Mouse (Mus musculus) neural tube, embryonic 14.5 days (tissue): ENCODE results near the gene Ralgds. TPM values are rescaled to one million over a fixed set of nuclear protein-coding genes. Genes with fewer than 3 reads are reported as not detected.
"Not testable (repeated sequence)": the region's sequence is repeated elsewhere in the genome, so short reads cannot be mapped to it uniquely, and the experiment has no call there.

Experiments
- ATAC-seq: fragments of 200-750 bp; cut with Nextera tagmentation; 2 replicates; pipeline ENCODE4 v1.8.0; 2017; ENCODE audit warnings: low read depth, mild to moderate bottlenecking, moderate TSS enrichment, moderate library complexity
- H3K27ac ChIP-seq: fragments of 300-500 bp; sonication (generic); 2 replicates; pipeline ENCODE4 v1.5.1; 2014; ENCODE audit warnings: low read depth, mild to moderate bottlenecking, control low read depth, low read length, moderate library complexity, mixed read lengths
- H3K27me3 ChIP-seq: fragments of 300-500 bp; sonication (generic); 2 replicates; pipeline ENCODE4 v1.6.1; 2014; ENCODE audit warnings: low read length; ENCODE audit not compliant: control insufficient read depth, insufficient read depth
- H3K36me3 ChIP-seq: fragments of 300-500 bp; sonication (generic); 2 replicates; pipeline ENCODE4 v1.6.1; 2014; ENCODE audit warnings: low read length, mixed read lengths; ENCODE audit not compliant: control insufficient read depth, insufficient read depth
- H3K4me1 ChIP-seq: fragments of 300-500 bp; sonication (generic); 2 replicates; pipeline ENCODE4 v1.6.1; 2014; ENCODE audit warnings: low read length; ENCODE audit not compliant: control insufficient read depth, insufficient read depth
- H3K4me2 ChIP-seq: fragments of 300-500 bp; sonication (generic); 2 replicates; pipeline ENCODE4 v1.6.1; 2014; ENCODE audit warnings: mild to moderate bottlenecking, low read depth, low read length, control low read depth
- H3K4me3 ChIP-seq: fragments of 300-500 bp; sonication (generic); 2 replicates; pipeline ENCODE4 v1.5.1; 2014; ENCODE audit warnings: low read depth, low read length, control low read depth, mixed read lengths
- H3K9ac ChIP-seq: fragments of 300-500 bp; sonication (generic); replicated peaks from 2 replicates; pipeline ENCODE4 v1.6.1; 2014; ENCODE audit warnings: low read depth, mild to moderate bottlenecking, control low read depth, low read length, mixed read lengths
- H3K9me3 ChIP-seq: fragments of 300-500 bp; sonication (generic); 2 replicates; pipeline ENCODE4 v1.6.1; 2016; ENCODE audit warnings: low read length; ENCODE audit not compliant: control insufficient read depth
- WGBS: fragments of 180-500 bp; shearing (Covaris S2); extraction: QIAGEN DNeasy Blood & Tissue Kit; methylation state at CpG from one replicate; pipeline ENCODE4 v1.1.7; 2014; 5-methylcytosine and 5-hydroxymethylcytosine counted together
- polyA plus RNA-seq: library from polyadenylated mRNA; unstranded; fragments of >200 nt; fragmentation: Nextera tagmentation; extraction: Ambion mirVana; gene quantifications from 2 replicates; pipeline ENCODE4 v1.2.1, GENCODE M21; 2014

Ralgds gene
- polyA plus RNA-seq, 1 experiment from 2014 or later: 76.5 TPM

- H3K9ac ChIP-seq: no peak overlapping the region
- no peaks in the 10 kb centered on the region for H3K9me3 ChIP-seq
- ATAC-seq: no peak
- H3K36me3 ChIP-seq: no peaks in the 10 kb centered on the region
- WGBS: 78% methylated on average over 5 of the region's 5 CpGs
- no peaks in the 10 kb centered on the region for H3K4me1 ChIP-seq
- H3K27me3 ChIP-seq: no peaks in the 10 kb centered on the region
- no peak overlapping the region for H3K27ac ChIP-seq
- H3K4me3 ChIP-seq: no peak overlapping the region
- H3K4me2 ChIP-seq: no peak overlapping the region
These were observed 15.4 kb upstream of the Ralgds start for GRCm38 (mm10) chr2:28497561-28497960.

GRCm38 (mm10) chr2:28498431-28498830, 14.5 kb upstream of the Ralgds start:
- H3K27me3 ChIP-seq: no peaks in the 10 kb centered on the region
- 88% methylated on average over 4 of the region's 4 CpGs for WGBS
- ATAC-seq: no peak
- no peak overlapping the region for H3K4me2 ChIP-seq
- no peak overlapping the region for H3K4me3 ChIP-seq
- no peaks in the 10 kb centered on the region for H3K4me1 ChIP-seq
- H3K9ac ChIP-seq: no peak overlapping the region
- H3K27ac ChIP-seq: no peak overlapping the region
- H3K9me3 ChIP-seq: no peaks in the 10 kb centered on the region
- no peaks in the 10 kb centered on the region for H3K36me3 ChIP-seq

- no peaks in the 10 kb centered on the region for H3K36me3 ChIP-seq
- no peaks in the 10 kb centered on the region for H3K4me1 ChIP-seq
- no peak for ATAC-seq
- no peaks in the 10 kb centered on the region for H3K27me3 ChIP-seq
- H3K9me3 ChIP-seq: no peaks in the 10 kb centered on the region
- no peak overlapping the region for H3K9ac ChIP-seq
- H3K27ac ChIP-seq: no peak overlapping the region
- H3K4me2 ChIP-seq: no peak overlapping the region
- WGBS: 88% methylated on average over 10 of the region's 10 CpGs
- H3K4me3 ChIP-seq: no peak overlapping the region
These were observed 9.9 kb upstream of the Ralgds start for GRCm38 (mm10) chr2:28502987-28503386.

DNA sequence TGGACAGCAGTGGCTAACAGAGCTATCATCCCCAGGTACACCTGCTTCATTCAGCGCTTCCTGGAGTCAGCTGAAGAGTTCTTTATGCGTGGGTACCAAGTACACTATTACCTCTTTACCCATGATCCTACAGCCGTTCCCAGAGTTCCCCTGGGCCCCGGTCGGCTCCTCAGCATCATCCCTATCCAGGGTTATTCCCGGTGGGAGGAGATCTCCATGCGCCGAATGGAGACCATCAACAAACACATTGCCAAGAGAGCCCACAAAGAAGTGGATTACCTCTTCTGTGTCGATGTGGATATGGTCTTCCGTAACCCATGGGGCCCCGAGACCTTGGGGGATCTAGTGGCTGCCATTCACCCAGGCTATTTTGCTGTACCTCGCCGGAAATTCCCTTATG, 8.2 kb upstream of the Ralgds start:
- no peak overlapping the region for H3K4me2 ChIP-seq
- H3K4me3 ChIP-seq: no peak overlapping the region
- H3K9ac ChIP-seq: no peak overlapping the region
- no peaks in the 10 kb centered on the region for H3K27me3 ChIP-seq
- H3K36me3 ChIP-seq: no peaks in the 10 kb centered on the region
- H3K4me1 ChIP-seq: no peaks in the 10 kb centered on the region
- no peak overlapping the region for H3K27ac ChIP-seq
- 90% methylated on average over 13 of the region's 13 CpGs for WGBS
- no peaks in the 10 kb centered on the region for H3K9me3 ChIP-seq
- ATAC-seq: no peak

DNA sequence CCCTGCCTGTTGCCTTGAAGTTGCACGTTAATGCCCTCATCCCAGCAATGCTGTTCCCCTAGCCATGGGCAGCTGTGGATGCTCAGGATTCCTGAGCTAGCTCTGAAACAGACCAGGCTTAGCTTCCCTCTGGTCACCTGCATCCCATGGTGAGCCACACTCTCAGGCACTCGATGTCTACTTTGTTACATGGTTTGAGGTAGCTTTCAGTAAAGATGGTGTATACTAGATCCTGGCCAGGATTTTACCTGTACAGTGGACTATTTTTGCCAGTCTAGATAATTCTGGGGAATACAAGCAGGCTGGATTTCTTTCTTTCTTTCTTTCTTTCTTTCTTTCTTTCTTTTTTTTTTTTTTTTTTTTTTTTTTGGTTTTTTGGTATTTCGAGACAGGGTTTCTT, 7.1 kb upstream of the Ralgds start, which contains the start of gene Gm10134:
Gm10134 (plus strand) TSS at position 301 of the 400 bp plus-strand sequence.
- H3K36me3 ChIP-seq: no peaks in the 10 kb centered on the region
- no peak within 1 kb of the TSS for H3K4me2 ChIP-seq
- no peaks in the 10 kb centered on the region for H3K9me3 ChIP-seq
- H3K9ac ChIP-seq: no peak within 1 kb of the TSS
- no peak within 1 kb of the TSS for H3K27ac ChIP-seq
- H3K27me3 ChIP-seq: no peaks in the 10 kb centered on the region
- WGBS: 87% methylated on average over 3 of the region's 3 CpGs
- H3K4me1 ChIP-seq: no peaks in the 10 kb centered on the region
- no peak within 1 kb of the TSS for H3K4me3 ChIP-seq
- ATAC-seq: no peak

DNA sequence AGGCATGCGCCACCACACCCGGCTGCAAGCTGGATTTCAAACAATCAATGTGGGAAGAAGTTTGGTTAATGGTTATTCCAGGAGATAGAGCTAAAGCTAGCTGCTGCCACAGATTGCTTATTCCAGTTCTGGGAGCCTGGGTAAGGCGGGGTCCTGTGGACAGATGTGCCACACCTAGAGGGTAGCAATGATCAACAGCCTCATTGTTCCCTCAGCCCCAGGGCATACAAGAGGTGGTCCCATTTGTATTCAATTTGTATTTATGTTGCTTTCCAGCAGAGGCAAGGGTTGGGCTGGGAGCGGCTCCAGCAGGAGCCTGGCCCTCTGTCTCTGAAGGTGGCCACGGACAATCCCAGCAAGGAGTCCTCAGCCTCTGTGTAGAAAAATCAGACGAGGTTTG, 6.6 kb upstream of the Ralgds start:
- no peaks in the 10 kb centered on the region for H3K27me3 ChIP-seq
- ATAC-seq: no peak
- H3K36me3 ChIP-seq: no peaks in the 10 kb centered on the region
- no peak overlapping the region for H3K4me2 ChIP-seq
- H3K27ac ChIP-seq: no peak overlapping the region
- H3K4me3 ChIP-seq: no peak overlapping the region
- no peaks in the 10 kb centered on the region for H3K9me3 ChIP-seq
- H3K4me1 ChIP-seq: no peaks in the 10 kb centered on the region
- H3K9ac ChIP-seq: no peak overlapping the region
- 79% methylated on average over 6 of the region's 6 CpGs for WGBS

DNA sequence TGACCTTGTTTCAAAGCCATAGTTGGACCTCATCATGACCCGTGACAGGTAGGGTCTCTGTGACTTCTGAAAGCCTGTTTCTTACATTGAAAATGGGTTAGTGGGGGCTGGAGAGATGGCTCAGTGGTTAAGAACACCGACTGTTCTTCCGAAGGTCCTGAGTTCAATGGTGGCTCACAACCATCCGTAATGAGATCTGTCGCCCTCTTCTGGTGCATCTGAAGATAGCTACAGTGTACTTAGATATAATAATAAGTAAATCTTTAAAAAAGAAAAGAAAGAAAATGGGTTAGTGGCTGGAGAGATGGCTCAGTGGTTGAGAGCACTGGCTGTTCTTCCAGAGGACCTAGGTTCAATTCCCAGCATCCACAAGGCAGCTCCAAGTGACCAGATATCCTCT, 1.3 kb upstream of the Ralgds start:
- not testable (repeated sequence) for ATAC-seq

GRCm38 (mm10) chr2:28513431-28514370, 776 bp downstream of the Ralgds start:
- Histone ChIP-seq H3K27ac (peak overlapping the region; percentile 86), H3K36me3 (no peaks in the 10 kb centered on the region), H3K4me3 (peak overlapping the region; percentile 85), H3K9ac (peak overlapping the region; percentile 98), H3K27me3 (no peaks in the 10 kb centered on the region), H3K4me2 (peak overlapping the region; percentile 83), H3K9me3 (no peaks in the 10 kb centered on the region), H3K4me1 (peaks cover 43% of the 10 kb centered on the region)
- WGBS: 5% methylated on average over 46 of the region's 47 CpGs
- ATAC-seq: peak; percentile 49

More for the DNA sequence above, 1.3 kb upstream of the Ralgds start:
- H3K27me3 ChIP-seq, H3K4me2 ChIP-seq, H3K36me3 ChIP-seq, H3K4me3 ChIP-seq, H3K9ac ChIP-seq, H3K27ac ChIP-seq, H3K9me3 ChIP-seq: not testable (repeated sequence)
- WGBS: 53% methylated on average over 5 of the region's 5 CpGs
- H3K4me1 ChIP-seq: peaks cover 24% of the 10 kb centered on the region

GRCm38 (mm10) chr2:28514489-28514888, 1.6 kb downstream of the Ralgds start:
- ATAC-seq: 0 out of 2 replicates have a peak, but pooled peaks have one; percentile 7
- H3K9ac ChIP-seq: peak overlapping the region; percentile 98
- peak overlapping the region; percentile 85 for H3K4me3 ChIP-seq
- H3K27me3 ChIP-seq: no peaks in the 10 kb centered on the region
- peaks cover 45% of the 10 kb centered on the region for H3K4me1 ChIP-seq
- H3K27ac ChIP-seq: peak overlapping the region; percentile 86; the same call in 1 of the 2 replicates
- no peaks in the 10 kb centered on the region for H3K36me3 ChIP-seq
- H3K4me2 ChIP-seq: peak overlapping the region; percentile 83
- no peaks in the 10 kb centered on the region for H3K9me3 ChIP-seq
- WGBS: 21% methylated on average over 5 of the region's 5 CpGs
